Mouse (Mus musculus) liver, postnatal 0 days (tissue): Measurements from ENCODE around the gene Zfp704. TPM values are rescaled to one million over a fixed set of nuclear protein-coding genes. Genes with fewer than 3 reads are reported as not detected.
A peak's percentile ranks its signal among the peaks of the same experiment; 100 is the strongest.

Source experiments
- ATAC-seq: fragments of 200-750 bp; cut with Nextera tagmentation; 2 replicates; pipeline ENCODE4 v1.8.0; 2017; ENCODE audit warnings: mild to moderate bottlenecking, moderate library complexity
- DNase-seq: peaks from one replicate; pipeline ENCODE4 v3.0.0-alpha.2; 2016
- H3K27ac ChIP-seq: fragments of 300-500 bp; sonication (generic); 2 replicates; pipeline ENCODE4 v1.5.1; 2014; ENCODE audit warnings: antibody characterized with exemption, moderate library complexity, mild to moderate bottlenecking, low read depth
- H3K27me3 ChIP-seq: fragments of 300-500 bp; sonication (generic); 2 replicates; pipeline ENCODE4 v1.6.1; 2014; ENCODE audit warnings: low read length, control low read depth, mixed read lengths; ENCODE audit not compliant: insufficient read depth
- H3K36me3 ChIP-seq: fragments of 300-500 bp; sonication (generic); replicated peaks from 2 replicates; pipeline ENCODE4 v1.6.1; 2014; ENCODE audit warnings: mild to moderate bottlenecking, control low read depth, low read length, moderate library complexity, mixed read lengths; ENCODE audit not compliant: insufficient read depth
- H3K4me1 ChIP-seq: fragments of 300-500 bp; sonication (generic); 2 replicates; pipeline ENCODE4 v1.6.1; 2014; ENCODE audit warnings: antibody characterized with exemption, mild to moderate bottlenecking, control low read depth; ENCODE audit not compliant: insufficient read depth
- H3K4me2 ChIP-seq: fragments of 300-500 bp; sonication (generic); 2 replicates; pipeline ENCODE4 v1.6.1; 2014; ENCODE audit warnings: low read depth, mild to moderate bottlenecking, low read length, moderate library complexity, mixed read lengths
- H3K4me3 ChIP-seq: fragments of 300-500 bp; sonication (generic); 2 replicates; pipeline ENCODE4 v1.5.1; 2014; ENCODE audit warnings: low read depth, low read length
- H3K9ac ChIP-seq: fragments of 300-500 bp; sonication (generic); replicated peaks from 2 replicates; pipeline ENCODE4 v1.6.1; 2014; ENCODE audit warnings: mild to moderate bottlenecking, moderate library complexity
- H3K9me3 ChIP-seq: fragments of 300-500 bp; sonication (generic); 2 replicates; pipeline ENCODE4 v1.6.1; 2016; ENCODE audit warnings: mild to moderate bottlenecking, control low read depth, low read length, mixed read lengths
- CTCF ChIP-seq: sonication (generic); IDR thresholded peaks from 2 replicates; pipeline ENCODE4 v1.5.1; 2016; ENCODE audit warnings: antibody characterized with exemption, low read depth
- EP300 ChIP-seq: IDR thresholded peaks from 2 replicates; pipeline ENCODE4 v1.6.1; 2016; ENCODE audit warnings: antibody characterized with exemption, low read depth, mild to moderate bottlenecking
- WGBS: fragments of 180-500 bp; shearing (Covaris S2); extraction: QIAGEN DNeasy Blood & Tissue Kit; methylation state at CpG from one replicate; pipeline ENCODE4 v1.1.7; 2014; ENCODE audit not compliant: insufficient replicate concordance; 5-methylcytosine and 5-hydroxymethylcytosine counted together
- polyA plus RNA-seq: library from polyadenylated mRNA; unstranded; fragments of >200 nt; fragmentation: Nextera tagmentation; extraction: Ambion mirVana; gene quantifications from 2 replicates; pipeline ENCODE4 v1.2.1, GENCODE M21; 2015

Gene Zfp704
- polyA plus RNA-seq, 1 experiment from 2014 or later: 0.94 TPM

GRCm38 (mm10) chr3:9608906-9609580 is 842 bp downstream of the Zfp704 start:
- Histone ChIP-seq H3K36me3 (no peaks in the 10 kb centered on the region), H3K27ac (peak overlapping the region; percentile 79), H3K4me1 (peaks cover 9% of the 10 kb centered on the region), H3K9ac (peak overlapping the region; percentile 73), H3K27me3 (no peaks in the 10 kb centered on the region), H3K4me3 (peak overlapping the region; percentile 74), H3K9me3 (no peaks in the 10 kb centered on the region), H3K4me2 (peak overlapping the region; percentile 93)
- TF ChIP-seq CTCF: no peak
- TF ChIP-seq EP300: no peak
- WGBS: under 1% methylated on average over 71 of the region's 94 CpGs
- ATAC-seq: peak; percentile 20
- DNase-seq: peak; percentile 63

- TF ChIP-seq CTCF (no peak), EP300 (no peak)
- ATAC-seq (peak; percentile 20), DNase-seq (peak; percentile 52)
- Histone ChIP-seq H3K9ac (peak overlapping the region; percentile 73), H3K4me2 (peak overlapping the region; percentile 93), H3K36me3 (no peaks in the 10 kb centered on the region), H3K9me3 (no peaks in the 10 kb centered on the region), H3K4me1 (peaks cover 9% of the 10 kb centered on the region), H3K27me3 (no peaks in the 10 kb centered on the region), H3K27ac (no peak overlapping the region), H3K4me3 (peak overlapping the region; percentile 74)
- under 1% methylated on average over 16 of the region's 16 CpGs for WGBS
Observed at GRCm38 (mm10) chr3:9608441-9608905, 1.4 kb downstream of the Zfp704 start.

- H3K9ac ChIP-seq: no peak overlapping the region
- no peaks in the 10 kb centered on the region for H3K36me3 ChIP-seq
- no peak overlapping the region for H3K27ac ChIP-seq
- no peak for ATAC-seq
- H3K4me2 ChIP-seq: peak overlapping the region; percentile 93
- no peak for DNase-seq
- H3K4me3 ChIP-seq: no peak overlapping the region
- 75% methylated on average over 5 of the region's 5 CpGs for WGBS
- peaks cover 9% of the 10 kb centered on the region for H3K4me1 ChIP-seq
- no peaks in the 10 kb centered on the region for H3K9me3 ChIP-seq
- TF ChIP-seq EP300: no peak
- TF ChIP-seq CTCF: no peak
- no peaks in the 10 kb centered on the region for H3K27me3 ChIP-seq
Observed at GRCm38 (mm10) chr3:9607686-9608085, 2.2 kb downstream of the Zfp704 start.

- Histone ChIP-seq H3K9ac (no peak overlapping the region; the same call in 1 of the 2 replicates), H3K4me3 (no peak overlapping the region), H3K4me2 (no peak overlapping the region), H3K9me3 (no peaks in the 10 kb centered on the region), H3K36me3 (no peaks in the 10 kb centered on the region), H3K27me3 (no peaks in the 10 kb centered on the region), H3K27ac (no peak overlapping the region), H3K4me1 (peaks cover 9% of the 10 kb centered on the region)
- no peak for DNase-seq
- no peak for TF ChIP-seq CTCF
- WGBS: 53% methylated on average over 11 of the region's 11 CpGs
- no peak for ATAC-seq
Observed at GRCm38 (mm10) chr3:9605784-9606706, 3.8 kb downstream of the Zfp704 start.

- 66% methylated on average over 7 of the region's 7 CpGs for WGBS
- H3K9ac ChIP-seq: no peak overlapping the region
- H3K36me3 ChIP-seq: no peaks in the 10 kb centered on the region
- no peak overlapping the region for H3K4me2 ChIP-seq
- no peak for ATAC-seq
- TF ChIP-seq CTCF: no peak
- TF ChIP-seq EP300: no peak
- no peak overlapping the region for H3K27ac ChIP-seq
- H3K4me1 ChIP-seq: peaks cover 14% of the 10 kb centered on the region
- no peaks in the 10 kb centered on the region for H3K27me3 ChIP-seq
- no peaks in the 10 kb centered on the region for H3K9me3 ChIP-seq
- DNase-seq: no peak
- no peak overlapping the region for H3K4me3 ChIP-seq
Observed at GRCm38 (mm10) chr3:9604941-9605340, 4.9 kb downstream of the Zfp704 start.

- Histone ChIP-seq H3K4me1 (peaks cover 18% of the 10 kb centered on the region), H3K36me3 (no peaks in the 10 kb centered on the region), H3K9me3 (no peaks in the 10 kb centered on the region), H3K27ac (no peak overlapping the region), H3K4me2 (no peak overlapping the region), H3K27me3 (no peaks in the 10 kb centered on the region), H3K4me3 (no peak overlapping the region), H3K9ac (no peak overlapping the region)
- 85% methylated on average over 4 of the region's 4 CpGs for WGBS
- DNase-seq (no peak), ATAC-seq (no peak)
- no peak for TF ChIP-seq CTCF
- no peak for TF ChIP-seq EP300
Observed at GRCm38 (mm10) chr3:9603866-9604265, 6.0 kb downstream of the Zfp704 start.
